Mouse (Mus musculus): Measurements from ENCODE around the gene Rbfox1.

- TF ChIP-seq CTCF (IDR thresholded peaks at IDR 0.05; ENCODE audit: low read depth, low read length) (no peak), POLR2A (IDR thresholded peaks at IDR 0.05; ENCODE audit: insufficient read depth, low read length) (no peak)
These were observed 1101.3 kb downstream of the Rbfox1 start for GRCm38 (mm10) chr16:6986494-6986893.
